Mouse (Mus musculus): ENCODE results near the gene Zfp90. TPM values are rescaled to one million over a fixed set of nuclear protein-coding genes. Genes with fewer than 3 reads are reported as not detected.
"Not testable (repeated sequence)": the region's sequence is repeated elsewhere in the genome, so short reads cannot be mapped to it uniquely, and the experiment has no call there.

Gene Zfp90
- polyA plus RNA-seq, 1 experiment from 2014 or later, result 36.7 TPM

DNA sequence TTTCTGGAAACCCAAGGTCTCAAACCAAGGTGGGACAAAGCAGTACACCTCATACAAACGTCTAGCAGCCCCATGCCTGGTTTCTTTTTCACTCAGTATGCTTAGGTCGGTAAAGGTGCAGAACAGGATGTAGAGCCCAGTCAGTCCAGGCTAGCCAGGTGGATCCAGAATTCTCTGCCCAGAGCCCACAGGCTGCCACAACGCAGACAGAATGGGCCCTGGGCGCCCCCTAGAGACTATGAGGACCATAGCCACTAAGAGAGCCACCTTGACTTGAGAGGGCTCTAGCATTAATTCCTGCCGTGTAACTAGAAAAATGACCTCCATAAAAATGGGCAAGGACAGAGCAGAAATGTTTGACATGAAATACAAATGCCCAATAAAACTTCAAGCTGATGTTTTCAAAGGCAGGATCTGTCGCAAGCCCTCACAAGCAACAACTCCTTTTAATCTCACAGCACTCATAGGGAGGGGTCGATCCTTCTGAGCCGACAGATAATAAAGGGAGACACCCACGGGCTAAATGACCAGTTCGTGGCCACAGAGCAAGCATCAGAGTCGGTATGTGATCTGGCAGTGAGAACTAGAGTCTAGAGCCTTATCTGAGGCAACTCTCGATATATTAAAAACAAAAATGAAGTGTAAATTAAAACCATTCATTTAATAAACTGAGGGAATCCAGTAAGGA is 11.7 kb upstream of the Zfp90 start:
- Histone ChIP-seq H3K4me1 (replicated peaks) (peaks cover 32% of the 10 kb centered on the region), H3K9me3 (no peaks in the 10 kb centered on the region), H3K9ac (no peak overlapping the region), H3K36me3 (no peaks in the 10 kb centered on the region), H3K27ac (replicated peaks) (no peak overlapping the region), H3K4me3 (no peak overlapping the region), H3K4me2 (no peak overlapping the region), H3K27me3 (no peaks in the 10 kb centered on the region)
- 43% methylated on average over 12 of the region's 12 CpGs for WGBS
- ATAC-seq (ENCODE audit: low read depth), result peak; percentile 60; the same call in 1 of the 2 replicates

DNA sequence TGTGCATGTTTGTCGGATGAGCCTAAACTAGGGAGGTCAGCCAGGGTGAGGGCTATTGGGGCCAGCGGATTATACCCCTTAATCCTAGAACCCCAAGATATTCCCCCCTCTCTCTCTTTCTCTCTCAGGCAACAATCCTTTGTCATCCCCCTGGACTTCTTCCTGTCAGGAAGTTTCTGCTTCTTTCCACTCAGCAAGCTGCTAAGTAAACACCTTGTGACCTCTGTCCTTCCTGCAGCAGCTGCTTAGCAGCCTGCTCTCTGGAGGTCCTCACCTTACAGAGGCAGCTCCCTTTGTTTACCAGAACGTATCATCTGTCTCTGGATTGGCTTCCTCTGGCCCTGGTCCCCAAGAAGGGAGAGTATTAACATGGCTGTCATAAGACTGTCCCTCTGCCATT is 10.3 kb upstream of the Zfp90 start:
- Histone ChIP-seq H3K36me3 (no peaks in the 10 kb centered on the region), H3K4me3 (no peak overlapping the region), H3K27ac (replicated peaks) (no peak overlapping the region), H3K9ac (no peak overlapping the region), H3K4me1 (replicated peaks) (peaks cover 31% of the 10 kb centered on the region), H3K27me3 (no peaks in the 10 kb centered on the region), H3K9me3 (no peaks in the 10 kb centered on the region), H3K4me2 (no peak overlapping the region)
- 39% methylated on average over 3 of the region's 3 CpGs for WGBS
- no peak for ATAC-seq (ENCODE audit: low read depth)

DNA sequence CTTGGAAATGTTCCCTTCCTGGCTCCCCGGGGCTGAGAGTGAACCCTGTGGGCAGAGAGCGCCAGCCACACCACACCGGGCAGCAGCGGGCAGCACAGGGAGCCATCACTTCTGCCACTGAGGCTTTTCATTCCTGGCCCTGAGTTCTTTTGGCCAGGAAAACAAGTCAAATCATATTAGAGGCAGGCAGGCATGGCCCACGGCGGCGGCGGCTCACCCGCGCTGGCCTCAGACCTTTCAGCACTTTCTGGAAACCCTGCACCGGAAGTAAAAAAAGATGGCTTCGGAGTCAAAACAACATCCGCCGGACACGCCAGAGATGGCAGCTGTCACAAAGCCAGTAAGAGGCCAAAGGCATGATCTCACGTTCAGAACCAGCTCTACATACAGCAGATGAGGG is 9.3 kb upstream of the Zfp90 start:
- H3K4me3 ChIP-seq, result no peak overlapping the region

DNA sequence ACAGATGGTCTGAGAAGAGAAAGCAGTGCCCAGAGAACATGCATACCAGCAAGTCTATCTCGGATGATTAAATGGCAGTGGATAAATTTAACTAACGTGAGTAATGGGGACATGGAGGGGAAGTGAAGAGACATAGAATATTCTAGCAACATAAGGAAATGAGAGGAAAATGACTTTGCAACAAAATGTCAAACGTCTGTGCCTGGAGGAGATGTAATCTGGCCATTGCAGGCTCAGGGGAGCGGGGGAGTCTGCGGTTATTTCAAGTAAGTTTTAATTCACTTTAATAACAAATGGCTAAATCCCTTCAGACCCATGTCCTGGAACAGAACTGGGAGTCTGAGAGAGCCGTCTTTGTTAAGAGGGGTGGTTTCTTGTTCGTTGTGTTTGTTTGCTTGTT is 5.1 kb upstream of the Zfp90 start:
- no peak overlapping the region for H3K4me3 ChIP-seq
- peaks cover 18% of the 10 kb centered on the region for H3K4me1 ChIP-seq (replicated peaks)
- WGBS, result 65% methylated on average over 7 of the region's 7 CpGs
- no peak for ATAC-seq (ENCODE audit: low read depth)
- no peak overlapping the region for H3K27ac ChIP-seq (replicated peaks)
- H3K27me3 ChIP-seq, result no peaks in the 10 kb centered on the region
- no peak overlapping the region for H3K4me2 ChIP-seq
- no peaks in the 10 kb centered on the region for H3K9me3 ChIP-seq
- H3K9ac ChIP-seq, result no peak overlapping the region
- H3K36me3 ChIP-seq, result no peaks in the 10 kb centered on the region

More for the DNA sequence above, 9.3 kb upstream of the Zfp90 start:
- Histone ChIP-seq H3K27ac (replicated peaks) (no peak overlapping the region), H3K36me3 (no peaks in the 10 kb centered on the region), H3K9me3 (no peaks in the 10 kb centered on the region), H3K9ac (no peak overlapping the region), H3K4me2 (no peak overlapping the region), H3K4me1 (replicated peaks) (peaks cover 25% of the 10 kb centered on the region), H3K27me3 (no peaks in the 10 kb centered on the region)
- WGBS, result 78% methylated on average over 16 of the region's 16 CpGs
- ATAC-seq (ENCODE audit: low read depth), result no peak

DNA sequence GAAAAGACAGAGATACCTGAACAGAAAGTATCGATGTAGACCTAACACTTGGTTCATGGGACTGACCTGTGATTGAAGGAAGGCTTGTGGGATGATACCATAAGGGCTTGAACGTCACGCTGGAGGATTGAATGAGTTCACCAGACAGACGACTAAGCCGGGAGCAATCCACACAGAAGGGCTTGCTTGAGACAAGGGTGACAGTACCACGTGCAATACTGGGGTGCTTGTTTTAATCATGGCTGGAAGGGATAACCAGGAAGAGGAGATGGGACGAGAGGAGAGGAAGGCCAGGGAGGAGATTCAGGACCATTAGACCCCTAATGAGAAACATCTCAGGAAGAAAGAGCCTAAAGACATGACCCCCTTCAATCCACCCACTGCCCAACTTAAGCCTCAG is 4.6 kb upstream of the Zfp90 start:
- Histone ChIP-seq H3K27ac (replicated peaks) (no peak overlapping the region), H3K27me3 (no peaks in the 10 kb centered on the region), H3K4me3 (no peak overlapping the region), H3K36me3 (no peaks in the 10 kb centered on the region), H3K9me3 (no peaks in the 10 kb centered on the region), H3K9ac (no peak overlapping the region), H3K4me1 (replicated peaks) (peaks cover 13% of the 10 kb centered on the region), H3K4me2 (no peak overlapping the region)
- 81% methylated on average over 7 of the region's 7 CpGs for WGBS
- no peak for ATAC-seq (ENCODE audit: low read depth)

DNA sequence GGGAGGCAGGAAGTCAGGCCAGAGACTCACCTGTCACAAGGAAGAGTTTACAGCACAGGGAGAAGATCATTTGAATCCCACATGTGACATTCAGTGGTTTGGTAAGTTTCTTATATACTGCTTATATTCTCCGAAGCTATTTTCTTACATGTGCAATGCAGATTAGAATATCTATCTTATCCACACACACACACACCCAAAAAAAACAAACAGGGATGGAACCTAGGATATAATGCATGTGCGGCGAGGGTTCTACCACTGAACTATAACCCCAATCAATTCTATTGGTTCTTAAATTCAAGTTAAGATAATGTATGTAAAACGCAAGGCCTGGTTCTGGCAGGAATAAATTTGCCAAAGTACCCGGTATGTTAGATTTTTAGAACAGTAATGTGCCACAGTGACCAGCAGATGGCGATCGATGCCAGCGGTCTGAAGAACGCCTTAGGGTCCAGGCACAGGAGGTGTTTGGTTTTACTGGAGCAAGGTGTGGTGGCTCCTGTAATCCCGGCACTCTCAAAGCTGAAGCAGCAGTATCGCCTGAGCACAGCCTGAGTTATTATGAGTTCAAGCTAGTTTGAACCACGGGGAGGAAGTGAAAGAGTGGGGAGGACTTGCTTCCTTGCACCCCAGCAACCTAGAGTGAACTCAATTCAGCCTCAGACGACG is 3.2 kb upstream of the Zfp90 start:
- WGBS, result 20% methylated on average over 14 of the region's 14 CpGs
- H3K9ac ChIP-seq, result no peak overlapping the region
- H3K36me3 ChIP-seq, result no peaks in the 10 kb centered on the region
- H3K27ac ChIP-seq (replicated peaks), result no peak overlapping the region
- H3K4me3 ChIP-seq, result no peak overlapping the region
- no peaks in the 10 kb centered on the region for H3K9me3 ChIP-seq
- peaks cover 19% of the 10 kb centered on the region for H3K4me1 ChIP-seq (replicated peaks)
- no peaks in the 10 kb centered on the region for H3K27me3 ChIP-seq
- H3K4me2 ChIP-seq, result no peak overlapping the region
- no peak for ATAC-seq (ENCODE audit: low read depth)

DNA sequence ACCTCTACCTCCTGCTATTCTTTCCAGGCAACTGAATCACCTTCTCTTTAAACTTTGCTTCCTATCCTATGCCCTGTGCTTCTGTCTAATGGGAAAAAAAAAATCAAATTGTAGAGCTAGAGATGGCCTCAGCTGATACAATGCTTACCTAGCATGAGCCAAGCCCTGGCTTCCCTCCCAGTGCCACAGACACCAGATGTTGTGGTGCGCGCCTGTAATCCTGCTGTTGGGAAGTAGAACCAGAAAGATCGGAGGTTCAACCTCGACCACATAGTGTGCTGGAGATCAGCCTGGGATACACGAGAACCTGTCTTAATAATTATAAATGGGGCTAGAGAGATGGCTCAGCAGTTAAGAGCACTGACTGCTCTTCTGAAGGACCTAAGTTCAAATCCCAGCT is 2.6 kb downstream of the Zfp90 start:
- Histone ChIP-seq H3K4me1 (replicated peaks) (peaks cover 18% of the 10 kb centered on the region), H3K36me3 (peaks cover 56% of the 10 kb centered on the region), H3K27ac (replicated peaks) (no peak overlapping the region), H3K27me3 (no peaks in the 10 kb centered on the region), H3K4me3 (no peak overlapping the region), H3K9me3 (peaks cover 40% of the 10 kb centered on the region), H3K4me2 (no peak overlapping the region), H3K9ac (no peak overlapping the region)
- 96% methylated on average over 5 of the region's 5 CpGs for WGBS
- no peak for ATAC-seq (ENCODE audit: low read depth)

DNA sequence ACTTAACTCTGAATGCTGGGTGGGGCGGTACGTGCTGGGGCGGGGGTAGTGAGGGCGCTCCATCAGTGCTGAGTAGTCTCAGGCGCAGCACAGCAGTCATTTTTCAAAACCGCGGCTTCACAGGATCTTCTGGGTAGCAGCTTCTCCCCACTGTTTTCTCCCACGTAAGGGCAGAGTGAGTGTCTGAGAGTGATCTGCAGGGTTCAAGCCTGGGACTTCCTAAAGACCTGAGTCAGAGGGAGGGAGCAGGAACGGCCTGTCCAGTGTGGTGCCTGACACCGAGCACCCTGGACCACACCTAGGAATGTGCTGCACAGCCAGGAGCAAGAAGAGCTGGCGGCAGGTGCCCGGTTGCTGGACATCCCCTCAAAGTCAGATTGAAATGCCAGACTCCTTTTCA is 16.0 kb downstream of the Zfp90 start:
- H3K9ac ChIP-seq, result no peak overlapping the region
- no peak overlapping the region for H3K4me3 ChIP-seq
- WGBS, result 40% methylated on average over 12 of the region's 12 CpGs
- H3K36me3 ChIP-seq, result peaks cover 23% of the 10 kb centered on the region
- ATAC-seq (ENCODE audit: low read depth), result no peak
- peaks cover 13% of the 10 kb centered on the region for H3K27me3 ChIP-seq
- peaks cover 6% of the 10 kb centered on the region; the same call in 1 of the 2 replicates for H3K4me1 ChIP-seq (replicated peaks)
- no peak overlapping the region for H3K27ac ChIP-seq (replicated peaks)
- no peak overlapping the region for H3K4me2 ChIP-seq
- peaks cover 14% of the 10 kb centered on the region for H3K9me3 ChIP-seq

DNA sequence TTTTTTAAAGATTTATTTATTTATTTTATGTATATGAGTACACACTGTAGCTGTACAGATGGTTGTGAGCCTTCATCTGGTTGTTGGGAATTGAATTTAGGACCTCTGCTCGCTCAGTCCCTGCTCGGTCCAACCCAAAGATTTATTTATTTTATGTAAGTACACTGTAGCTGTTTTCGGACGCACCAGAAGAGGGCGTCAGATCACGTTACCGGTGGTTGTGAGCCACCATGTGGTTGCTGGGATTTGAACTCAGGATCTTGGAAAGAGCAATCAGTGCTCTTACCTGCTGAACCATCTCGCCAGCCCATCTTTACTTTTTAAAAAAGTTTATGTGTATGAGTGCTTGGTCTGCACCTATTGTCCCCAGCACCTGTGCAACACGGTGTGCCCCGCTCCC is 16.8 kb downstream of the Zfp90 start:
- H3K9ac ChIP-seq; H3K9me3 ChIP-seq; ATAC-seq (ENCODE audit: low read depth); H3K4me3 ChIP-seq; H3K4me1 ChIP-seq (replicated peaks); H3K4me2 ChIP-seq; H3K27ac ChIP-seq (replicated peaks): not testable (repeated sequence)
- Histone ChIP-seq H3K27me3 (peaks cover 13% of the 10 kb centered on the region), H3K36me3 (peaks cover 14% of the 10 kb centered on the region)
- whole genome bisulfite sequencing, result 67% methylated on average over 10 of the region's 10 CpGs

DNA sequence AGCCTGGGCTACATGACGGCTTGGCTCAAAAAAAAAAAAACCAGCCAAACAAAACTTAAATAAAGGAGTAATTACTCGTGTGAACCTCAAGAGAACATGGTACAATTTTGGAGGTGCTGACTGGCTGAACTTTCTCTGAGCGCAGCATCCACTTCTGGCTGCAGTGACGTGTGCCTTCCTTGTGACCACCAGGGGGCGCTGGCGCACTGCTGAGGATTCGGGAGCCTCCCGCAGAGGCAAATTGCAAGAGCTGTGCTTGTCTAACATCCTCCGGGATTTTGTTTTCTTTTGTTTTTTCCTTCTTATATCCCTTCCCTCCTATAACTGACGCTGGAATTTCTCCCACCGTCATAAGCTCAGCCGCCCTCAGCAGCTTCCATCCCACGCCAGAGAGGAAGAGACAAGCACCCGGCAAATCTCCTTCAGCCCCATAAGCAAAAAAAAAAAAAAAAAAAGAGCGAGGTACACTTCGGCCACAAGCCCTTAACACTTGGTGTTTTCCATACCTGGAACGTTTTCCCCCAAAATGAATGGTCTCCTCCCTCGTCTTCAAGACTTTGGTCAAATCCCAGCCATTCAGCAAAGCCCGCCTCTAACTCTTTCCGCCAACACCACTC is 17.9 kb downstream of the Zfp90 start:
- H3K36me3 ChIP-seq, result peaks cover 3% of the 10 kb centered on the region; the same call in 1 of the 2 replicates
- ATAC-seq (ENCODE audit: low read depth), result peak; percentile 67; the same call in 1 of the 2 replicates
- H3K4me3 ChIP-seq, result peak overlapping the region; percentile 34
- H3K4me2 ChIP-seq, result peak overlapping the region; percentile 61
- peaks cover 13% of the 10 kb centered on the region for H3K27me3 ChIP-seq
- peak overlapping the region; percentile 66 for H3K9ac ChIP-seq
- H3K9me3 ChIP-seq, result no peaks in the 10 kb centered on the region
- 12% methylated on average over 20 of the region's 20 CpGs for WGBS
- no peak overlapping the region for H3K27ac ChIP-seq (replicated peaks)
- H3K4me1 ChIP-seq (replicated peaks), result peaks cover 6% of the 10 kb centered on the region; the same call in 1 of the 2 replicates

DNA sequence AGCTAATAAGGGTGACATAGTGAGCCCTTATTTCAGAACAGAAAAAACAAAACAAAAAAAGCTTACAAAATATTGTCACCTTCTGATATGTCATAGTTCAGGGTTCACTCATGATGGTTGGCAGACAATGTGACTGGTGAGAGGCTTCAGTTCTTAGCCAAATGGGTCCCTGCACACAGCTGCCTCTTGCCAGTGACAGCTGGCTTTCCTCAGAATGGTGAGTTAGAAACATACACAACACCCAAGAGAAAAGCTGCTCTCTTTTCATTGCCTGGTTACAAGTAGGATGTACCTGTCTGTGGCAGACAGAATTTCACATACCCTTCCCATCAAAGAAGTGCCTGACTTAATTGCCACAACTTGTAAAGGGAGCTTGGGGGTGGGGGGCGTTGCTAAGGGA is 18.5 kb downstream of the Zfp90 start:
- Histone ChIP-seq H3K27me3 (peaks cover 13% of the 10 kb centered on the region), H3K4me2 (peak overlapping the region; percentile 61), H3K4me1 (replicated peaks) (peaks cover 6% of the 10 kb centered on the region; the same call in 1 of the 2 replicates), H3K27ac (replicated peaks) (no peak overlapping the region), H3K9me3 (no peaks in the 10 kb centered on the region), H3K9ac (peak overlapping the region; percentile 66; the same call in 1 of the 2 replicates), H3K36me3 (no peaks in the 10 kb centered on the region), H3K4me3 (no peak overlapping the region)
- WGBS, result 50% methylated on average over 1 of the region's 1 CpGs
- ATAC-seq (ENCODE audit: low read depth), result no peak

DNA sequence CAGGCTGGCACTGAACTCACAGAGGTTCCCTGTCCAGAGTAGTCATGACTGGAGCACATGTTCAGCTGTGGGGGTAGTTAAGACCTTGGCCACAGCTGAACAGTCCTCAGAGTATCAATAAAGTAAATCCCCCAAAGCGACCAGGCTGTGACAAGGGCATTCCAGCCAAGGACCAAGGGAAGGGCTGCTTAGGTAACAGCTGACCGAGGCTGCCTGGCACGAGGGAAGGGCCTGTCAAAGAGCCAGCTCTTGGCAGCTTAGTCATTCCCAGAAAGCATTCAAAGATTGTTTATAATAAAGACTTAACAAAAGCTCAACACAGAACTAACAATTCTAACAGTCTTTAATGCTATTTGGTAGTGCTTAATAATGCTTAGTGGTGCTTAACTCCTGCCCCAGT is 22.7 kb downstream of the Zfp90 start:
- ATAC-seq (ENCODE audit: low read depth), result no peak
- 71% methylated on average over 3 of the region's 3 CpGs for WGBS
- no peak overlapping the region for H3K4me2 ChIP-seq

More for the DNA sequence above, 22.7 kb downstream of the Zfp90 start:
- Histone ChIP-seq H3K9ac (no peak overlapping the region), H3K4me1 (replicated peaks) (peaks cover 6% of the 10 kb centered on the region; the same call in 1 of the 2 replicates), H3K27me3 (no peaks in the 10 kb centered on the region), H3K4me3 (no peak overlapping the region), H3K27ac (replicated peaks) (no peak overlapping the region), H3K9me3 (no peaks in the 10 kb centered on the region), H3K36me3 (no peaks in the 10 kb centered on the region)

All from neural tube, embryonic 13.5 days (tissue).